Mouse (Mus musculus): ENCODE results near the gene Drc7.

Gene Drc7

GRCm38 (mm10) chr8:95054927-95055510, at the start of gene Drc7:
Drc7 (plus strand) TSS chr8:95055103.
- DNase-seq (ENCODE audit: low spot score), result no peak

GRCm38 (mm10) chr8:95012442-95012919, 42.4 kb upstream of the Drc7 start:
- no peak for DNase-seq (ENCODE audit: low spot score)

- DNase-seq (ENCODE audit: low spot score), result no peak
These were observed 39.0 kb upstream of the Drc7 start for GRCm38 (mm10) chr8:95015866-95016265.

- DNase-seq (ENCODE audit: low spot score), result no peak
These were observed 38.2 kb upstream of the Drc7 start for GRCm38 (mm10) chr8:95016684-95017083.

GRCm38 (mm10) chr8:95017451-95017850, 37.5 kb upstream of the Drc7 start, which contains the start of gene Adgrg3:
Adgrg3 (plus strand) TSS chr8:95017692.
- no peak for DNase-seq (ENCODE audit: low spot score)

GRCm38 (mm10) chr8:95017969-95018635, 36.8 kb upstream of the Drc7 start:
- no peak for DNase-seq (ENCODE audit: low spot score)

- no peak for DNase-seq (ENCODE audit: low spot score)
These were observed 34.6 kb upstream of the Drc7 start for GRCm38 (mm10) chr8:95020293-95020777.

GRCm38 (mm10) chr8:95020821-95021220, 34.1 kb upstream of the Drc7 start:
- DNase-seq (ENCODE audit: low spot score), result no peak

- no peak for DNase-seq (ENCODE audit: low spot score)
These were observed 31.7 kb upstream of the Drc7 start for GRCm38 (mm10) chr8:95023201-95023600.

- no peak for DNase-seq (ENCODE audit: low spot score)
These were observed 30.5 kb upstream of the Drc7 start for GRCm38 (mm10) chr8:95024387-95024786.

GRCm38 (mm10) chr8:95025421-95025820, 29.5 kb upstream of the Drc7 start:
- no peak for DNase-seq (ENCODE audit: low spot score)

GRCm38 (mm10) chr8:95028391-95028790, 26.5 kb upstream of the Drc7 start:
- DNase-seq (ENCODE audit: low spot score), result peak; percentile 25

GRCm38 (mm10) chr8:95037106-95037925, 17.6 kb upstream of the Drc7 start:
- DNase-seq (ENCODE audit: low spot score), result no peak

- no peak for DNase-seq (ENCODE audit: low spot score)
These were observed 12.8 kb upstream of the Drc7 start for GRCm38 (mm10) chr8:95041883-95042784.

GRCm38 (mm10) chr8:95044811-95045210, 10.1 kb upstream of the Drc7 start:
- no peak for DNase-seq (ENCODE audit: low spot score)

GRCm38 (mm10) chr8:95046982-95047381, 7.9 kb upstream of the Drc7 start:
- no peak for DNase-seq (ENCODE audit: low spot score)

GRCm38 (mm10) chr8:95047884-95048680, 6.8 kb upstream of the Drc7 start:
- no peak for DNase-seq (ENCODE audit: low spot score)

- no peak for DNase-seq (ENCODE audit: low spot score)
These were observed 5.3 kb upstream of the Drc7 start for GRCm38 (mm10) chr8:95049636-95050035.

- DNase-seq (ENCODE audit: low spot score), result no peak
These were observed 465 bp upstream of the Drc7 start for GRCm38 (mm10) chr8:95054438-95054837.

GRCm38 (mm10) chr8:95056414-95056813, 1.5 kb downstream of the Drc7 start:
- no peak for DNase-seq (ENCODE audit: low spot score)

- DNase-seq (ENCODE audit: low spot score), result no peak
These were observed 3.8 kb downstream of the Drc7 start for GRCm38 (mm10) chr8:95058661-95059060.

All from ovary, postnatal 36 days (tissue).